14 mouse cellular contexts compared by ENCODE assay signal in the genomic region with DNA sequence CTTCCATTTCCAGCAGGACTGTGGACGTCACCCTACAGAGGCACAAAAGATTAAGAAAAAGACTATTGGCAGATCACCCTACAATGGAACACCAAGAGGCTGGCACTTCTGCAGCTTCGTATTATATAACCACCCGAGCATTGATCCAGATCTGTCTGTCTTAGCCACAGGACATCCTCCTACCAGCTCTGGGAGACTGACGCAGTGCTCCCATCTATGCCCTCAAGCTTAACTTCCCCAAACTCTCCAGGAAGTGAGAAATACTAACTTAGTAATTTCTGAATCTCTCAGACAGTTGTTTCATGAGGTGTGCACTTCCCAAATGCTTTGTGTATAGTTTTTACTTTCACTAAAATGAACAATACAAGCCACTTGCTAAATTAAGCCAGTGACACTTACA.
"Had no signal": no experiment of that assay in that cellular context is flagged by ENCODE, and none has a peak within 500 bp of the region (broad histone marks: within the 10 kb centered on the region; RNA-seq: fewer than 3 reads in every experiment).

No protein-coding gene starts in this region.

- H3K27ac ChIP-seq: kidney, postnatal 0 days; limb, embryonic 12.5 days; liver, embryonic 13.5 days; midbrain, embryonic 12.5 days; neural tube, embryonic 15.5 days; stomach, postnatal 0 days had no signal

- H3K27me3 ChIP-seq: liver, embryonic 13.5 days; midbrain, embryonic 12.5 days; neural tube, embryonic 15.5 days had no signal

- H3K4me3 ChIP-seq: limb, embryonic 12.5 days; liver, embryonic 13.5 days; midbrain, embryonic 12.5 days; neural tube, embryonic 15.5 days had no signal

- H3K4me1 ChIP-seq: liver, embryonic 13.5 days had no signal

- H3K9me3 ChIP-seq: limb, embryonic 12.5 days; liver, embryonic 13.5 days; midbrain, embryonic 12.5 days; neural tube, embryonic 15.5 days had no signal

- H3K36me3 ChIP-seq: limb, embryonic 12.5 days; liver, embryonic 13.5 days; midbrain, embryonic 12.5 days; neural tube, embryonic 15.5 days had no signal

- DNase-seq: kidney, postnatal 36 days; layer of hippocampus, adult 9-11 months; layer of hippocampus, postnatal 36 days; liver; liver, embryonic 13.5 days; lung, adult 18-20 months; right cerebral cortex, adult 18-20 months; right cerebral cortex, postnatal 25 days; thymus, postnatal 4 days had no signal

- H3K9ac ChIP-seq: limb, embryonic 12.5 days; liver, embryonic 13.5 days; midbrain, embryonic 12.5 days; neural tube, embryonic 15.5 days had no signal

- H3K4me2 ChIP-seq: limb, embryonic 12.5 days; liver, embryonic 13.5 days; midbrain, embryonic 12.5 days; neural tube, embryonic 15.5 days had no signal
